Mouse (Mus musculus): ENCODE measurements around the gene Gps1. TPM values are rescaled to one million over a fixed set of nuclear protein-coding genes. Genes with fewer than 3 reads are reported as not detected.
"Not testable (repeated sequence)": the region's sequence is repeated elsewhere in the genome, so short reads cannot be mapped to it uniquely, and the experiment has no call there.

Gps1 gene
- polyA plus RNA-seq, 2 experiments = 236 to 249 TPM

DNA sequence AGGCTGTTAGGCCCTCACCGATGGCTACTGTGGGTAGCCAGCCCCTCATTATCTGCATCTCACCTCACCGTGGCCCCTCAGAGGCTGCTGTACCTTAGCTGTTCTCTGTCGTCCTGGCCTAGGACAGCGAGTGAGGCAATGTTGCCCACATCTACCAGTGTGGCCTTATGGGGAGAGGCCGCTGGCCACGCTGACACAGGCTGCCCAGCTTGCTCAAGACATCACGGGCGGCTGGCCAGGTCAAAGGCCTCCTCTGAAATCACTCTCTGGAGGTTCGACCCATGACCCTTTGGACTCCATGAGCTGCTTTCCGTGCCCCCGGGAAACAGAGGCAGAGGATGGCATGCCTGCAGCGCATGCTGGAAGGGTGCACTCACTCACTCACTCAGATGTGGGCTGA lies 46.6 kb downstream of the Gps1 start:
- no peaks in the 10 kb centered on the region for H3K27me3 ChIP-seq (ENCODE audit: control insufficient read depth, insufficient read depth, low read length)
- H3K27ac ChIP-seq (replicated peaks; ENCODE audit: low read depth, low read length) = no peak overlapping the region
- no peaks in the 10 kb centered on the region for H3K9me3 ChIP-seq (ENCODE audit: control insufficient read depth, low read length)
- DNase-seq (ENCODE audit: low spot score) (no peak), ATAC-seq (ENCODE audit: low FRiP score, low read depth) (no peak)
- WGBS = 80% methylated on average over 12 of the region's 12 CpGs
- H3K4me1 ChIP-seq (ENCODE audit: control insufficient read depth, insufficient read depth, low read length) = peaks cover 1% of the 10 kb centered on the region
- 0 out of 2 replicates have a peak overlapping the region, but pooled peaks have one; percentile 4 for H3K9ac ChIP-seq (ENCODE audit: low read depth, low read length, severe bottlenecking)
- no peaks in the 10 kb centered on the region for H3K36me3 ChIP-seq (ENCODE audit: control insufficient read depth, insufficient read depth, low read length)
- no peak for TF ChIP-seq POLR2A (IDR thresholded peaks at IDR 0.05; ENCODE audit: borderline replicate concordance, extremely low read depth, insufficient read depth, insufficient read length)
- no peak overlapping the region for H3K4me3 ChIP-seq (replicated peaks; ENCODE audit: low read length)
- no peak overlapping the region for H3K4me2 ChIP-seq (replicated peaks; ENCODE audit: low read depth, low read length, severe bottlenecking)

DNA sequence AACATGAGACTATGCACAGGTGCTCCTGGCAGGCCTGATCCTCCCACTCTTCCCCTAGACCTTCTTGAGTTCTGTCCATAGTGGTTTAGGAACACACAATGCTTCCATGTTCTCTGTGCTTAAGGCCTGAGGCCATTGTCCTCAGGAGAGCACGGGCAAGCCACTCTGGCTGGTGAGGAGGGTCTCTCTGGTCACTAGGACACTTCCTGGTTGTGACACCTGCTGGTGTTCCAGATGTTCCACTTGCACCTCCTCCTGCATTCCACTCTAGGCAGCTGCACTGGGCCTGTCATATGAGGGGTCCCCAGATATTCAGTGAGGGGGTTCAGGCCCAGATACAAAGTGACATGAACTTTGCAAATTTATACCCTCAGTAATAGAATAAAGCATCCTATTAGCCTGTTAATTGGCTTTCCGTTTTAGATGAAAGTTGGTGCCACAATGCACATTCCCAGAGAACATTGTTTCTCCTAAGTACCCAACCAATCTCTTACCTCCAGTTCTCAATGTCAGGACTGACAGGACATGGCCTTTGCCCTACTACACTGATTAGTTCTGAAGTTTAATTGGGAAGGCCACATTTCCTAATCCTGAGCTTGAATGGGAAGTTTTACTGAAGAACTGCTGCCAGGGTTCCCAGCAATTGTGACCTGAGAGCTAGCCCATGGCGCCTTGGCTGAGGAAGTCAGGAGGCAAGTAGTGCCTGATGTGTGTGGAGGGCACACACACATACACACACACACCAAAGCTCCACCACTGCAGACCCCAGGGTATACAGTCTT lies 47.8 kb downstream of the Gps1 start:
- no peak overlapping the region for H3K4me3 ChIP-seq (replicated peaks; ENCODE audit: low read length)
- H3K36me3 ChIP-seq (ENCODE audit: control insufficient read depth, insufficient read depth, low read length) = no peaks in the 10 kb centered on the region
- H3K4me2 ChIP-seq (replicated peaks; ENCODE audit: low read depth, low read length, severe bottlenecking) = no peak overlapping the region
- no peak for TF ChIP-seq POLR2A (IDR thresholded peaks at IDR 0.05; ENCODE audit: borderline replicate concordance, extremely low read depth, insufficient read depth, insufficient read length)
- no peaks in the 10 kb centered on the region for H3K9me3 ChIP-seq (ENCODE audit: control insufficient read depth, low read length)
- DNase-seq (ENCODE audit: low spot score) (no peak), ATAC-seq (ENCODE audit: low FRiP score, low read depth) (no peak)
- H3K9ac ChIP-seq (ENCODE audit: low read depth, low read length, severe bottlenecking) = no peak overlapping the region
- no peaks in the 10 kb centered on the region for H3K4me1 ChIP-seq (ENCODE audit: control insufficient read depth, insufficient read depth, low read length)
- no peaks in the 10 kb centered on the region for H3K27me3 ChIP-seq (ENCODE audit: control insufficient read depth, insufficient read depth, low read length)
- 80% methylated on average over 3 of the region's 3 CpGs for WGBS
- H3K27ac ChIP-seq (replicated peaks; ENCODE audit: low read depth, low read length) = no peak overlapping the region

- not testable (repeated sequence) for H3K36me3 ChIP-seq (ENCODE audit: control insufficient read depth, insufficient read depth, low read length); H3K27me3 ChIP-seq (ENCODE audit: control insufficient read depth, insufficient read depth, low read length); H3K4me3 ChIP-seq (replicated peaks; ENCODE audit: low read length); H3K9me3 ChIP-seq (ENCODE audit: control insufficient read depth, low read length); H3K4me2 ChIP-seq (replicated peaks; ENCODE audit: low read depth, low read length, severe bottlenecking); DNase-seq (ENCODE audit: low spot score); H3K9ac ChIP-seq (ENCODE audit: low read depth, low read length, severe bottlenecking); ATAC-seq (ENCODE audit: low FRiP score, low read depth); H3K4me1 ChIP-seq (ENCODE audit: control insufficient read depth, insufficient read depth, low read length); H3K27ac ChIP-seq (replicated peaks; ENCODE audit: low read depth, low read length)
- 94% methylated on average over 5 of the region's 5 CpGs for WGBS
These were observed 48.9 kb downstream of the Gps1 start for GRCm38 (mm10) chr11:120832962-120833361.

DNA sequence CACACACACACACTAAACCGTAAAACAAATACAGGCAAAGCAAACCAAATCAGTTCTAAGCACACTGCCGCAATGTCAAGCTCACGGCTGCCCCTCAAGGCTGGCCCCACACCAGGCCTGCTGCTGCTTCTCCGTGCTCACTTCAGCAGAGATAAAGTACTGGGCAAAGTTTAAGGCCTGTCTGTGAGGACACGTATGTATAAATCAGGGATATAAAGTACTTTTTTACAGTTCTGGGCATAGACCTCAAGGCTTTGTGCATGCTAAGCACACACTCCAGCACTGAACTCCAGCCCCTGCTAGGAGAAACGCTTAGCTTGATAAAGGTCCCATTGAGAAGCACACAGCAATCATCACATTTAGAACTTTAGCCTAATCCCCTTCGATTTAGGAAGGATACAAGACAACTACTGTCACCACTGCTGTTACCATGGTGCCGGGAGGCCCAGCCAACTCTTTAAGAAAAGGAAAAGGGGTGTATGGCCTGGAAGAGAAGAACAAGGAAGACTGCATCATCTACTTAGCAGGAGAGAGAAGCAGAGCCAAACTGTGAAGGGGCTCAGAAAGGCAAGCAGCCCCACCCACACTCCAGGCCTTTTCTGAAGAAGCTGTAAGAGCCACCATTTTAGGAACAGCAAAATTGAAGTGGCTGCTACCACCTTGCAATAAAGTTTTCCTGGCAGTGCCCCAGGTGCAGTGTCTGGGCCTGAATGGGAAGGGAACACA lies 49.6 kb downstream of the Gps1 start:
- H3K9ac ChIP-seq (ENCODE audit: low read depth, low read length, severe bottlenecking) = peak overlapping the region; percentile 14; the same call in 1 of the 2 replicates

More for the DNA sequence above, 49.6 kb downstream of the Gps1 start:
- H3K27ac ChIP-seq (replicated peaks; ENCODE audit: low read depth, low read length) = peak overlapping the region; percentile 67
- no peak for DNase-seq (ENCODE audit: low spot score)
- no peaks in the 10 kb centered on the region for H3K9me3 ChIP-seq (ENCODE audit: control insufficient read depth, low read length)
- no peak overlapping the region for H3K4me2 ChIP-seq (replicated peaks; ENCODE audit: low read depth, low read length, severe bottlenecking)
- no peaks in the 10 kb centered on the region for H3K4me1 ChIP-seq (ENCODE audit: control insufficient read depth, insufficient read depth, low read length)
- H3K36me3 ChIP-seq (ENCODE audit: control insufficient read depth, insufficient read depth, low read length) = no peaks in the 10 kb centered on the region
- no peak for ATAC-seq (ENCODE audit: low FRiP score, low read depth)
- 70% methylated on average over 8 of the region's 8 CpGs for WGBS
- no peak overlapping the region for H3K4me3 ChIP-seq (replicated peaks; ENCODE audit: low read length)
- no peak for TF ChIP-seq POLR2A (IDR thresholded peaks at IDR 0.05; ENCODE audit: borderline replicate concordance, extremely low read depth, insufficient read depth, insufficient read length)
- no peaks in the 10 kb centered on the region for H3K27me3 ChIP-seq (ENCODE audit: control insufficient read depth, insufficient read depth, low read length)

Other genes with a start within 250 kb of the Gps1 start
- 203 and 265 TPM in 2 replicates for gene Mcrip1, start 234.5 kb upstream of the Gps1 start, polyA plus RNA-seq (2012; rRNA removed)
- gene Mcrip1, start 234.5 kb upstream of the Gps1 start, polyA plus RNA-seq (2014; fragmentation: Nextera tagmentation; extraction: Ambion mirVana) = 271 and 274 TPM in 2 replicates
- 2.7 and 3.7 TPM in 2 replicates for gene Ppp1r27, start 233.1 kb upstream of the Gps1 start, polyA plus RNA-seq (2012; rRNA removed)
- 3.3 and 3.5 TPM in 2 replicates for gene Ppp1r27, start 233.1 kb upstream of the Gps1 start, polyA plus RNA-seq (2014; fragmentation: Nextera tagmentation; extraction: Ambion mirVana)
- 569 and 645 TPM in 2 replicates for gene P4hb, start 211.0 kb upstream of the Gps1 start, polyA plus RNA-seq (2012; rRNA removed)
- gene P4hb, start 211.0 kb upstream of the Gps1 start, polyA plus RNA-seq (2014; fragmentation: Nextera tagmentation; extraction: Ambion mirVana) = 968 and 988 TPM in 2 replicates
- 610 and 750 TPM in 2 replicates for gene Arhgdia, start 202.6 kb upstream of the Gps1 start, polyA plus RNA-seq (2012; rRNA removed)
- gene Arhgdia, start 202.6 kb upstream of the Gps1 start, polyA plus RNA-seq (2014; fragmentation: Nextera tagmentation; extraction: Ambion mirVana) = 566 and 572 TPM in 2 replicates
- 96.8 and 143 TPM in 2 replicates for gene Alyref, start 185.9 kb upstream of the Gps1 start, polyA plus RNA-seq (2012; rRNA removed)
- gene Alyref, start 185.9 kb upstream of the Gps1 start, polyA plus RNA-seq (2014; fragmentation: Nextera tagmentation; extraction: Ambion mirVana) = 478 TPM in 2 replicates
- gene Anapc11, start 185.9 kb upstream of the Gps1 start, polyA plus RNA-seq (2012; rRNA removed) = 190 and 205 TPM in 2 replicates
- 248 and 254 TPM in 2 replicates for gene Anapc11, start 185.9 kb upstream of the Gps1 start, polyA plus RNA-seq (2014; fragmentation: Nextera tagmentation; extraction: Ambion mirVana)
- gene Npb, start 175.8 kb upstream of the Gps1 start, polyA plus RNA-seq (2012; rRNA removed) = 2.1 and 3.3 TPM in 2 replicates
- 2.1 and 2.7 TPM in 2 replicates for gene Npb, start 175.8 kb upstream of the Gps1 start, polyA plus RNA-seq (2014; fragmentation: Nextera tagmentation; extraction: Ambion mirVana)
- gene Pcyt2, start 166.3 kb upstream of the Gps1 start, polyA plus RNA-seq (2012; rRNA removed) = 247 and 305 TPM in 2 replicates
- gene Pcyt2, start 166.3 kb upstream of the Gps1 start, polyA plus RNA-seq (2014; fragmentation: Nextera tagmentation; extraction: Ambion mirVana) = 101 and 119 TPM in 2 replicates
- 43.7 and 47.0 TPM in 2 replicates for gene Sirt7, start 159.0 kb upstream of the Gps1 start, polyA plus RNA-seq (2012; rRNA removed)
- gene Sirt7, start 159.0 kb upstream of the Gps1 start, polyA plus RNA-seq (2014; fragmentation: Nextera tagmentation; extraction: Ambion mirVana) = 27.5 and 28.9 TPM in 2 replicates
- gene Mafg, start 150.7 kb upstream of the Gps1 start, polyA plus RNA-seq (2012; rRNA removed) = 56.9 and 67.7 TPM in 2 replicates
- 26.1 and 30.5 TPM in 2 replicates for gene Mafg, start 150.7 kb upstream of the Gps1 start, polyA plus RNA-seq (2014; fragmentation: Nextera tagmentation; extraction: Ambion mirVana)
- 66.4 and 78.8 TPM in 2 replicates for gene Pycr1, start 140.5 kb upstream of the Gps1 start, polyA plus RNA-seq (2012; rRNA removed)
- 50.3 and 56.9 TPM in 2 replicates for gene Pycr1, start 140.5 kb upstream of the Gps1 start, polyA plus RNA-seq (2014; fragmentation: Nextera tagmentation; extraction: Ambion mirVana)
- gene Myadml2, start 136.1 kb upstream of the Gps1 start, polyA plus RNA-seq (2012; rRNA removed) = 0.22 and 0.60 TPM in 2 replicates
- gene Myadml2, start 136.1 kb upstream of the Gps1 start, polyA plus RNA-seq (2014; fragmentation: Nextera tagmentation; extraction: Ambion mirVana) = 0.68 and 1.6 TPM in 2 replicates
- 12.8 and 17.7 TPM in 2 replicates for gene Notum, start 123.1 kb upstream of the Gps1 start, polyA plus RNA-seq (2012; rRNA removed)
- 4.6 and 4.7 TPM in 2 replicates for gene Notum, start 123.1 kb upstream of the Gps1 start, polyA plus RNA-seq (2014; fragmentation: Nextera tagmentation; extraction: Ambion mirVana)
- 73.9 and 88.6 TPM in 2 replicates for gene Aspscr1, start 111.3 kb upstream of the Gps1 start, polyA plus RNA-seq (2012; rRNA removed)
- gene Aspscr1, start 111.3 kb upstream of the Gps1 start, polyA plus RNA-seq (2014; fragmentation: Nextera tagmentation; extraction: Ambion mirVana) = 96.1 and 101 TPM in 2 replicates
- gene Cenpx, start 70.5 kb upstream of the Gps1 start, polyA plus RNA-seq (2012; rRNA removed) = 101 and 107 TPM in 2 replicates
- 159 and 161 TPM in 2 replicates for gene Cenpx, start 70.5 kb upstream of the Gps1 start, polyA plus RNA-seq (2014; fragmentation: Nextera tagmentation; extraction: Ambion mirVana)
- gene Lrrc45, start 70.3 kb upstream of the Gps1 start, polyA plus RNA-seq (2012; rRNA removed) = 91.3 and 98.3 TPM in 2 replicates
- gene Lrrc45, start 70.3 kb upstream of the Gps1 start, polyA plus RNA-seq (2014; fragmentation: Nextera tagmentation; extraction: Ambion mirVana) = 48.1 and 51.7 TPM in 2 replicates
- gene Rac3, start 62.8 kb upstream of the Gps1 start, polyA plus RNA-seq (2012; rRNA removed) = 90.1 and 95.1 TPM in 2 replicates
- gene Rac3, start 62.8 kb upstream of the Gps1 start, polyA plus RNA-seq (2014; fragmentation: Nextera tagmentation; extraction: Ambion mirVana) = 14.1 and 18.3 TPM in 2 replicates
- 18.5 and 21.4 TPM in 2 replicates for gene Dcxr, start 57.0 kb upstream of the Gps1 start, polyA plus RNA-seq (2012; rRNA removed)
- 21.8 and 26.2 TPM in 2 replicates for gene Dcxr, start 57.0 kb upstream of the Gps1 start, polyA plus RNA-seq (2014; fragmentation: Nextera tagmentation; extraction: Ambion mirVana)
- 11.9 and 19.6 TPM in 2 replicates for gene Cbr2, start 52.2 kb upstream of the Gps1 start, polyA plus RNA-seq (2012; rRNA removed)
- 7.3 and 10.8 TPM in 2 replicates for gene Cbr2, start 52.2 kb upstream of the Gps1 start, polyA plus RNA-seq (2014; fragmentation: Nextera tagmentation; extraction: Ambion mirVana)
- gene Hmga1b, start 21.5 kb upstream of the Gps1 start, polyA plus RNA-seq (2012; rRNA removed) = 1.8 and 1.9 TPM in 2 replicates
- gene Hmga1b, start 21.5 kb upstream of the Gps1 start, polyA plus RNA-seq (2014; fragmentation: Nextera tagmentation; extraction: Ambion mirVana) = 4.2 and 4.5 TPM in 2 replicates
- 61.0 and 79.7 TPM in 2 replicates for gene Rfng, start 65 bp upstream of the Gps1 start, polyA plus RNA-seq (2012; rRNA removed)
- 36.8 and 39.0 TPM in 2 replicates for gene Rfng, start 65 bp upstream of the Gps1 start, polyA plus RNA-seq (2014; fragmentation: Nextera tagmentation; extraction: Ambion mirVana)
- 55.3 and 55.8 TPM in 2 replicates for gene Dus1l, start 12.1 kb downstream of the Gps1 start, polyA plus RNA-seq (2012; rRNA removed)
- gene Dus1l, start 12.1 kb downstream of the Gps1 start, polyA plus RNA-seq (2014; fragmentation: Nextera tagmentation; extraction: Ambion mirVana) = 60.2 and 63.4 TPM in 2 replicates
- 187 and 282 TPM in 2 replicates for gene Fasn, start 40.3 kb downstream of the Gps1 start, polyA plus RNA-seq (2012; rRNA removed)
- gene Fasn, start 40.3 kb downstream of the Gps1 start, polyA plus RNA-seq (2014; fragmentation: Nextera tagmentation; extraction: Ambion mirVana) = 81.9 and 86.7 TPM in 2 replicates
- gene Ccdc57, start 148.6 kb downstream of the Gps1 start, polyA plus RNA-seq (2012; rRNA removed) = 5.4 and 7.1 TPM in 2 replicates
- gene Ccdc57, start 148.6 kb downstream of the Gps1 start, polyA plus RNA-seq (2014; fragmentation: Nextera tagmentation; extraction: Ambion mirVana) = 3.8 and 5.1 TPM in 2 replicates
- 69.5 and 111 TPM in 2 replicates for gene Slc16a3, start 164.2 kb downstream of the Gps1 start, polyA plus RNA-seq (2012; rRNA removed)
- gene Slc16a3, start 164.2 kb downstream of the Gps1 start, polyA plus RNA-seq (2014; fragmentation: Nextera tagmentation; extraction: Ambion mirVana) = 36.3 and 36.4 TPM in 2 replicates
- gene Csnk1d, start 207.1 kb downstream of the Gps1 start, polyA plus RNA-seq (2012; rRNA removed) = 140 and 148 TPM in 2 replicates
- gene Csnk1d, start 207.1 kb downstream of the Gps1 start, polyA plus RNA-seq (2014; fragmentation: Nextera tagmentation; extraction: Ambion mirVana) = 65.8 and 74.9 TPM in 2 replicates

Data from limb, embryonic 14.5 days (tissue).